In the genomic region with DNA sequence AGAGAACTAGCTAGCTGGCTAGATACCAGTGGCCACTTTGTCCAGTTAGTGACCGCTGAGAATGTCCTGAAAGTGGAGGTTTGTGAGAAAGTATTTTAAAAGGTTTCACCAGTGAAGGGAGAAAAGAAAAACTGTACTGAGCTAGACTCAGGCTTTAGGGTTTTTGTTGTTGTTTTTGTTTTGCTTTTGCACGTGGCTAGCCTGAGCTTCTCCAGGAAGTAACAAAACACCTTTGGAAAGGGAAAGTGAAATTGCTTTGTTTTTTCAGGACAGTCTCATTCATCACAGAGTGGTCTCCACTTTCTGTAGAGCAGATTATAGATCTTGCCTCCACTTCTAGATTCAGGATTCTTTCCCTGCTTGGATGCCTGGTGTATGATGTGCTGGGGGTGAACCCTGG, we compare ENCODE assay signal across 9 mouse cellular contexts. TPM values are rescaled to one million over a fixed set of nuclear protein-coding genes. Genes with fewer than 3 reads are reported as not detected.
DNase-seq lines count a peak whose midpoint lies in the region; ATAC-seq lines count a peak whose summit lies in the region.
"Had no signal": no experiment of that assay in that cellular context is flagged by ENCODE, and none has a peak within 500 bp of the region (broad histone marks: within the 10 kb centered on the region; RNA-seq: fewer than 3 reads in every experiment).

No protein-coding gene starts in this region.

- ATAC-seq in megakaryocyte, adult 5-6 weeks (ENCODE audit: poor library complexity, severe bottlenecking) = no peak
- no peak for ATAC-seq in embryonic facial prominence, embryonic 15.5 days (ENCODE audit: insufficient number of reproducible peaks, low FRiP score, low TSS enrichment, low read depth)
- ATAC-seq in limb, embryonic 12.5 days (ENCODE audit: insufficient number of reproducible peaks, insufficient read depth, low FRiP score, low TSS enrichment, low read depth) = no peak
- ATAC-seq in stomach, embryonic 14.5 days (ENCODE audit: insufficient number of reproducible peaks, insufficient read depth, low FRiP score, low read depth) = no peak

- no peak for DNase-seq in urinary bladder, postnatal 36 days (ENCODE audit: low spot score in 2 of 2)
- no peak for DNase-seq in adrenal gland, postnatal 4 days (ENCODE audit: low spot score in 2 of 2)
- no peak for DNase-seq in kidney, adult 8-10 months
- DNase-seq: kidney, adult 9 months had no signal

- peak overlapping the region; percentile 93 for H3K4me2 ChIP-seq in embryonic facial prominence, embryonic 15.5 days (replicated peaks)
- peak overlapping the region; percentile 77 for H3K4me2 ChIP-seq in limb, embryonic 12.5 days
- peak overlapping the region; percentile 75 for H3K4me2 ChIP-seq in stomach, embryonic 14.5 days (replicated peaks; ENCODE audit: low read depth, low read length)

- peaks cover 1% of the 10 kb centered on the region for H3K27me3 ChIP-seq in megakaryocyte, embryonic 14.5 days (replicated peaks)
- H3K27me3 ChIP-seq in embryonic facial prominence, embryonic 15.5 days = no peaks in the 10 kb centered on the region
- no peaks in the 10 kb centered on the region for H3K27me3 ChIP-seq in limb, embryonic 12.5 days
- no peaks in the 10 kb centered on the region for H3K27me3 ChIP-seq in stomach, embryonic 14.5 days (ENCODE audit: control insufficient read depth, insufficient read depth, low read length)

- H3K9ac ChIP-seq in embryonic facial prominence, embryonic 15.5 days = no peak overlapping the region
- no peak overlapping the region for H3K9ac ChIP-seq in limb, embryonic 12.5 days (replicated peaks)
- H3K9ac ChIP-seq in stomach, embryonic 14.5 days (replicated peaks; ENCODE audit: low read depth, low read length) = no peak overlapping the region

- peaks cover 22% of the 10 kb centered on the region for H3K4me1 ChIP-seq in megakaryocyte, embryonic 14.5 days
- H3K4me1 ChIP-seq in embryonic facial prominence, embryonic 15.5 days = peaks cover 12% of the 10 kb centered on the region; the same call in 1 of the 2 replicates
- H3K4me1 ChIP-seq in limb, embryonic 12.5 days (replicated peaks) = peaks cover 18% of the 10 kb centered on the region
- H3K4me1 ChIP-seq in stomach, embryonic 14.5 days (ENCODE audit: control insufficient read depth, insufficient read depth, low read length) = 0 out of 2 replicates have a peak, but pooled peaks cover 3% of the 10 kb centered on the region

- peaks cover 14% of the 10 kb centered on the region for H3K36me3 ChIP-seq in megakaryocyte, embryonic 14.5 days (replicated peaks; ENCODE audit: low read length)
- no peaks in the 10 kb centered on the region for H3K36me3 ChIP-seq in embryonic facial prominence, embryonic 15.5 days
- no peaks in the 10 kb centered on the region; the same call in 1 of the 2 replicates for H3K36me3 ChIP-seq in limb, embryonic 12.5 days
- H3K36me3 ChIP-seq in stomach, embryonic 14.5 days (ENCODE audit: control insufficient read depth, insufficient read depth, low read length) = no peaks in the 10 kb centered on the region

- peak overlapping the region; percentile 97 for H3K4me3 ChIP-seq in megakaryocyte, embryonic 14.5 days (replicated peaks)
- peak overlapping the region; percentile 89 for H3K4me3 ChIP-seq in embryonic facial prominence, embryonic 15.5 days (replicated peaks)
- peak overlapping the region; percentile 77 for H3K4me3 ChIP-seq in limb, embryonic 12.5 days (replicated peaks)
- H3K4me3 ChIP-seq in stomach, embryonic 14.5 days (ENCODE audit: low read depth, low read length) = peak overlapping the region; percentile 80; the same call in 1 of the 2 replicates

- no peaks in the 10 kb centered on the region for H3K9me3 ChIP-seq in megakaryocyte, embryonic 14.5 days
- no peaks in the 10 kb centered on the region for H3K9me3 ChIP-seq in embryonic facial prominence, embryonic 15.5 days (replicated peaks)
- no peaks in the 10 kb centered on the region for H3K9me3 ChIP-seq in limb, embryonic 12.5 days
- no peaks in the 10 kb centered on the region for H3K9me3 ChIP-seq in stomach, embryonic 14.5 days (ENCODE audit: control insufficient read depth, low read depth, low read length)

- no peak overlapping the region for H3K27ac ChIP-seq in embryonic facial prominence, embryonic 15.5 days (replicated peaks)
- H3K27ac ChIP-seq in limb, embryonic 12.5 days = no peak overlapping the region
- no peak overlapping the region for H3K27ac ChIP-seq in stomach, embryonic 14.5 days (ENCODE audit: low read length)

- WGBS in embryonic facial prominence, embryonic 15.5 days = 27% methylated on average over 2 of the region's 2 CpGs
- 33% methylated on average over 2 of the region's 2 CpGs for WGBS in limb, embryonic 12.5 days
- WGBS in stomach, embryonic 14.5 days = 33% methylated on average over 2 of the region's 2 CpGs

RNA-seq across cellular contexts. Expression of a gene that starts 40.8 kb away (rescaled TPM):
- 4.1 and 7.4 TPM in 2 replicates for polyA plus RNA-seq in megakaryocyte, embryonic 14.5 days (2012; ENCODE audit: insufficient read depth, low replicate concordance)
- total RNA-seq in megakaryocyte, adult 5-6 weeks (2015) = 17.7 and 22.1 TPM in 2 replicates
- 41.9 and 50.9 TPM in 2 replicates for total RNA-seq in megakaryocyte, adult 5-6 weeks (2017)
- 30.6 and 32.5 TPM in 2 replicates for polyA plus RNA-seq in embryonic facial prominence, embryonic 15.5 days (2015; fragmentation: Nextera tagmentation; extraction: Ambion mirVana)
- 39.2 and 40.9 TPM in 2 replicates for polyA plus RNA-seq in limb, embryonic 12.5 days (2016; fragmentation: Nextera tagmentation; extraction: Ambion mirVana)
- 49.0 and 51.1 TPM in 2 replicates for polyA plus RNA-seq in stomach, embryonic 14.5 days (2014; fragmentation: Nextera tagmentation; extraction: Ambion mirVana)
- total RNA-seq in adrenal gland, postnatal 4 days (2021) = 10 to 100 TPM; 20.2 to 21.8 TPM
